Mouse (Mus musculus) MEL (cell line): ENCODE data around the gene Mylk.

Experiments
- CTCF ChIP-seq, 3 experiments: IDR thresholded peaks in 2 of 3; conservative IDR thresholded peaks in 1 of 3; 2 replicates each; pipeline ENCODE4 v1.5.1; 2011 to 2012; ENCODE audit warnings: low read length in 3 of 3, low read depth in 2 of 3, mild to moderate bottlenecking in 2 of 3, improper control_type of control experiment in 1 of 3, inconsistent platforms in 1 of 3, mixed read lengths in 1 of 3, moderate library complexity in 1 of 3; ENCODE audit not compliant: control insufficient read depth in 1 of 3, insufficient read depth in 1 of 3, poor library complexity in 1 of 3, severe bottlenecking in 1 of 3
- E2F4 ChIP-seq: IDR thresholded peaks from 2 replicates; pipeline ENCODE4 v1.6.1; 2011; ENCODE audit warnings: low read depth, low read length, improper control_type of control experiment, borderline replicate concordance
- POLR2A ChIP-seq, 2 experiments: IDR thresholded peaks; 2 replicates each; pipeline ENCODE4 v1.6.1; 2011 to 2012; ENCODE audit warnings: low read length in 2 of 2, mild to moderate bottlenecking in 2 of 2, control low read depth in 1 of 2, improper control_type of control experiment in 1 of 2, low read depth in 1 of 2, moderate library complexity in 1 of 2; ENCODE audit not compliant: control insufficient read depth in 1 of 2, insufficient read depth in 1 of 2, poor library complexity in 1 of 2
- RAD21 ChIP-seq: IDR thresholded peaks from 2 replicates; pipeline ENCODE4 v1.6.1; 2011; ENCODE audit warnings: mild to moderate bottlenecking, low read depth, low read length, improper control_type of control experiment
- ZKSCAN1 ChIP-seq: IDR thresholded peaks from 2 replicates; pipeline ENCODE4 v1.6.1; 2012; ENCODE audit warnings: low read depth, mild to moderate bottlenecking, inconsistent platforms, low read length, improper control_type of control experiment, moderate library complexity

GRCm38 (mm10) chr16:34765666-34766065 is 20.7 kb downstream of the Mylk start:
- TF ChIP-seq CTCF (IDR thresholded peaks at IDR 0.05 in 2 of 3, conservative IDR thresholded peaks at IDR 0.05 in 1 of 3; ENCODE audit: control insufficient read depth in 1 of 3, insufficient read depth in 1 of 3, low read depth in 2 of 3, low read length in 3 of 3, poor library complexity in 1 of 3, severe bottlenecking in 1 of 3), result no peak
- no peak for TF ChIP-seq POLR2A (IDR thresholded peaks at IDR 0.05; ENCODE audit: control insufficient read depth in 1 of 2, insufficient read depth in 1 of 2, low read depth in 1 of 2, low read length in 2 of 2, poor library complexity in 1 of 2)
- TF ChIP-seq ZKSCAN1, result no peak
- TF ChIP-seq RAD21, result no peak
- no peak for TF ChIP-seq E2F4
